Mouse (Mus musculus) stomach, embryonic 16.5 days (tissue): ENCODE results near the gene 4931428F04Rik. TPM values are rescaled to one million over a fixed set of nuclear protein-coding genes. Genes with fewer than 3 reads are reported as not detected.

Experiments used
- ATAC-seq: fragments of 200-750 bp; cut with Nextera tagmentation; 2 replicates; pipeline ENCODE4 v1.8.0; 2017; ENCODE audit warnings: moderate number of reproducible peaks, moderate TSS enrichment; ENCODE audit not compliant: insufficient read depth, low FRiP score
- H3K27ac ChIP-seq: fragments of 300-500 bp; sonication (generic); 2 replicates; pipeline ENCODE4 v1.5.1; 2014; ENCODE audit warnings: low read length
- H3K27me3 ChIP-seq: fragments of 300-500 bp; sonication (generic); 2 replicates; pipeline ENCODE4 v1.6.1; 2014; ENCODE audit warnings: low read length, control low read depth, mixed read lengths; ENCODE audit not compliant: control insufficient read depth, insufficient read depth
- H3K36me3 ChIP-seq: fragments of 300-500 bp; sonication (generic); 2 replicates; pipeline ENCODE4 v1.6.1; 2014; ENCODE audit warnings: low read length; ENCODE audit not compliant: control insufficient read depth, insufficient read depth
- H3K4me1 ChIP-seq: fragments of 300-500 bp; sonication (generic); 2 replicates; pipeline ENCODE4 v1.6.1; 2014; ENCODE audit warnings: low read length, control low read depth, mixed read lengths; ENCODE audit not compliant: control insufficient read depth, insufficient read depth
- H3K4me2 ChIP-seq: fragments of 300-500 bp; sonication (generic); 2 replicates; pipeline ENCODE4 v1.6.1; 2014; ENCODE audit warnings: low read depth, low read length, mixed read lengths
- H3K4me3 ChIP-seq: fragments of 300-500 bp; sonication (generic); replicated peaks from 2 replicates; pipeline ENCODE4 v1.5.1; 2014; ENCODE audit warnings: mild to moderate bottlenecking, low read length
- H3K9ac ChIP-seq: fragments of 300-500 bp; sonication (generic); 2 replicates; pipeline ENCODE4 v1.6.1; 2014; ENCODE audit warnings: low read length
- H3K9me3 ChIP-seq: fragments of 300-500 bp; sonication (generic); replicated peaks from 2 replicates; pipeline ENCODE4 v1.6.1; 2016; ENCODE audit warnings: low read length, control low read depth; ENCODE audit not compliant: control insufficient read depth
- WGBS: fragments of 180-500 bp; shearing (Covaris S2); extraction: QIAGEN DNeasy Blood & Tissue Kit; methylation state at CpG from one replicate; pipeline ENCODE4 v1.1.7; 2014; 5-methylcytosine and 5-hydroxymethylcytosine counted together
- polyA plus RNA-seq: library from polyadenylated mRNA; unstranded; fragments of >200 nt; fragmentation: Nextera tagmentation; extraction: Ambion mirVana; gene quantifications from 2 replicates; pipeline ENCODE4 v1.2.1, GENCODE M21; 2015

The 4931428F04Rik gene
- polyA plus RNA-seq, 1 experiment from 2014 or later = 8.0 TPM

DNA sequence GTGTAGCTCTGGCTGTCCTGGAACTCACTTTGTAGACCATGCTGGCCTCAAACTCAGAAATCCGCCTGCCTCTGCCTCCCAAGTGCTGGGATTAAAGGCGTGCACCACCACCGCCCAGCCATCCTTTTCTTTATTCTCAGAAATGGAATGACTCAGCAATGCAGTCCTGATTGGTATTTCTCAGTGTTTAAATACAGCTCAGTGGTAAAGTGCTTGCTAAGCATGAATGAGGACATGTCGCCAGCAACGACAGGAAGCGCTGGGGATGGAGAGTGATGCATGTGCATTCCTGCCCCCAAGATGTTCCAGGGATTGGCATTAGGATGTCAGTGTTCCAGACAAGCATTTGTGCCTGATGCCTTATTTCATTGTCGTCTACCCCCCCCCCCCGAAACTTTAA, 13.7 kb upstream of the 4931428F04Rik start:
- no peak overlapping the region for H3K4me2 ChIP-seq
- H3K9me3 ChIP-seq = no peaks in the 10 kb centered on the region
- no peak overlapping the region for H3K9ac ChIP-seq
- no peak overlapping the region for H3K27ac ChIP-seq
- 75% methylated on average over 8 of the region's 8 CpGs for WGBS
- H3K4me3 ChIP-seq = no peak overlapping the region
- H3K27me3 ChIP-seq = no peaks in the 10 kb centered on the region
- H3K4me1 ChIP-seq = peaks cover 31% of the 10 kb centered on the region
- peaks cover 26% of the 10 kb centered on the region for H3K36me3 ChIP-seq
- no peak for ATAC-seq

DNA sequence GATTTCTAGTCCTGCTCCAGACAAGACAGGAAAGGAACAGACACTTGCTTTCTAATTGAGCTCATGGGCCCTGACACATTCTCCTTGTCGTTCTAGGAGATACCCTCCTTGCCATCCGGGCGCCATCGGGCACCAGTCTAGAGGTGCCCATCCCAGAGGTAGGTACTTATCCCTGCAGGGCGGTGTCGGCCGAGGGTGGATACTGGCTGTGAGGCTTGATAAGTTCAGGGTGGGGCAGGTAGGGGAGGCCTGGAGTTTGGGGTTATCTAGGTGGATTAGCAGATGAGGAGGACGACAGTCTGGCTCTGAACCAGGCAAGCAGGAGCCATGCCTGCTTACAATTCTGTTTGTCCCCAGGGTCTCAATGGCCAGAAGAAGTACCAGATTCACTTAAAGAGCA, 10.3 kb upstream of the 4931428F04Rik start:
- no peak overlapping the region for H3K4me2 ChIP-seq
- peaks cover 23% of the 10 kb centered on the region for H3K36me3 ChIP-seq
- no peaks in the 10 kb centered on the region for H3K27me3 ChIP-seq
- ATAC-seq = peak; percentile 59
- H3K4me3 ChIP-seq = no peak overlapping the region
- 80% methylated on average over 8 of the region's 8 CpGs for WGBS
- no peak overlapping the region for H3K9ac ChIP-seq
- no peak overlapping the region for H3K27ac ChIP-seq
- H3K9me3 ChIP-seq = no peaks in the 10 kb centered on the region
- peaks cover 26% of the 10 kb centered on the region for H3K4me1 ChIP-seq

DNA sequence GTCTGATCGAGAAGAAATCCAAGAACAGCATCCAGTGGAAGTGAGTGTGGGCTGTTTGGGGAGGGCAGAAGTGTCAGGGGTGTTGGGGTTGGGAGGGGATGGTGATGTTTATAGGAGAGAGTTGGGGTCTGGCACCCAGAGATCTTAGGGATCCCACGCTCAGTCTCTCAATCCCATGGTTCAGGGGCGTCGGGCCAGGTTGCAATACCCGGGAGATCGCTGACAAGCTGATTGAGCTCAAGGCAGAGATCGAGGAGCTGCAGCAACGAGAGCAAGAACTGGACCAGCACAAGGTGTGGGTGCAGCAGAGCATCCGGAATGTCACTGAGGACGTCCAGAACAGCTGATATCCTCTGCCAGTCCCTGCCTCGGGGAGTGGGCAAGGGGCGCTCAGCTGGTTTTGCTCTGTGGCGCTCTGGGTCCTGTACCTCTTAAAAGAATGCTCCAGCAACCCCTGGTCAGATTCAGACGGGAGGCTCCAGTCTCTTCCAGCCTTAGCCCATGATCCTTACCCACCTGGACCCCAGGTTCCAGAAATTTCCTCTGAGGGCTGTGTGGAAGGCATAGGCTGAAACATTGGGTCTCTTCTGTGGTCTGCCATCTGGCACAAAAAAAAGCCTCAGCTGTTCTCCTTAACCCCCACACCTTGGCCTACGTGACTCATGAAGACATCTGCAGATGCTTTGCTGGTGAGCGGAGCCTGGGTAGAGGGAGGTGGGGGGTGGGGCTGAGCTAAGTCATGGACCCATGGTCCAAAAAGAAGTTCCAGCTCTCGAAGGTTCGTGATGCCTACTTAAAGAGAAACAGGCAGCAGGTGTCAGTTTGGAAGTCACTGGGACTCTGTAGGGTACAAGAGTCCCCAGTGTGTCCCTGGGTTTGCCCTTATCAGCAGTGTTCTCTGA, 8.9 kb upstream of the 4931428F04Rik start:
- H3K27ac ChIP-seq = no peak overlapping the region
- no peaks in the 10 kb centered on the region for H3K27me3 ChIP-seq
- peaks cover 16% of the 10 kb centered on the region for H3K4me1 ChIP-seq
- WGBS = 49% methylated on average over 18 of the region's 18 CpGs
- H3K9ac ChIP-seq = peak overlapping the region; percentile 97
- ATAC-seq = no peak
- peaks cover 23% of the 10 kb centered on the region for H3K36me3 ChIP-seq
- peak overlapping the region; percentile 85 for H3K4me2 ChIP-seq
- no peaks in the 10 kb centered on the region for H3K9me3 ChIP-seq
- peak overlapping the region; percentile 99 for H3K4me3 ChIP-seq

DNA sequence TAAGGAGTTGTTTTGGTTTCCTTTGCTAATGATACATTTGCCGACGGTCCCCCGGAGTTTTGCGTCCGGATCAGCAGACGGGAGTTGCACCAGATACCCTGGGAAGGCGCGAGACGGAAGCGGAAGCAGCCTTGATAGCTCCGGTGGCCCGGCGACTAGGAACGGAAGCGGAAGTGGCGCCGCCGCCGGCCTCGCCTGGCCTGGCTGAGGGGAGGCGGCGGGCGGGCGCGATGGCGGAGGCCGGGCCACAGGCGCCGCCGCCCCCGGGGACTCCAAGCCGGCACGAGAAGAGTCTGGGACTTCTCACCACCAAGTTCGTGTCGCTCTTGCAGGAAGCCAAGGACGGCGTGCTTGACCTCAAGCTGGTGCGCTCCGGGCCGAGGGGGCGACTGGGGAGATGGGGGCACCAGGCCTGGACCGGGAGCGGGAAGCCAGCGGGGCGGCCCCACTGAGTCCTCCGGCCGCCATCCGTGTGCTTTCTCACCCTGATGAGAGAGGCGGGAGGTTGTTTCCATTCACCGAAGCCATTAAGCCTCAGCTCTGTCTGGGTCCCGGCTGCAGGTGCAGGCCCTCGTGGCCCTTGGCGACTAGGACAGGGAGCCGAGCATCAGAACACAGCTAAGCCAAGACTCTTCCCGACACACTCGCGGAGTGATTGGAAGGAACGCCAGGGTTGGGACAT, 8.0 kb upstream of the 4931428F04Rik start, which contains the start of gene E2f4:
TSS of gene E2f4 (plus strand) at position 153 of the 682 bp plus-strand sequence.
- Histone ChIP-seq H3K36me3 (peaks cover 18% of the 10 kb centered on the region), H3K9me3 (no peaks in the 10 kb centered on the region), H3K27me3 (no peaks in the 10 kb centered on the region), H3K27ac (peak within 1 kb of the TSS; percentile 61), H3K4me1 (peaks cover 16% of the 10 kb centered on the region), H3K4me2 (peak within 1 kb of the TSS; percentile 85), H3K4me3 (peak within 1 kb of the TSS; percentile 99), H3K9ac (peak within 1 kb of the TSS; percentile 97)
- under 1% methylated on average over 58 of the region's 58 CpGs for WGBS
- ATAC-seq = peak; percentile 91

DNA sequence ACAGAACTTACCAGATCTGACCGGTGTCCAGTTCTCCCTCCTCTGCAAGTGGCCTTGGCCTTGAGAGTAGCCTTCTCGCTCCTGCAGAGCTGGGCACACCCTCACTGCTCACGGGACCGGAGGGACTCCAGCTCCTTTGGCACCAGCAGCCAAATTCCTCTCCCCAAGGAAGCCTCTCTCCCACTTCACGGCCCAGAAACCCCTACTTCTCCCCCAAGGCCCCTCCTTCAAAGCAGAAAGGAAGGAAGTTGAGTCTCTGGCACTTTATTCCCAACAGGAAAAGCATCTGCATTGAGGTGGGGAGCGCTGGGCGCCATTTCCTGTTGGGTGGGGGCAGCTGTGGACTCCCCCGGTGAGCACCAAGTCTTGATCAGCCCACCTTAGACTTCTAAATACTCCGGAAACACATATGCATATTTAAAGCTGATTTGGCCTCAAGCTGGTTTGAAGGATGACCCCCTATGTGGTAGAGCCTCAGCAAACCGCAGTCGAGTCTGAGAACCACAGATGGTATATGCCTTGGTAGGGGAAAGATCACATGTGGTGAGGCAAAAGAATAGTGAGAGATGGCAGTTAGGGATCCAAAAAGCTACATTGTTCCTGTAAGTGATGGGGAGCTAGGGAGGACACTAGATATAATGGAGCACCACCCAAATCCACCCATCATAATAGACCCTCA, 6.4 kb upstream of the 4931428F04Rik start, which contains the start of gene Exoc3l:
TSS of gene Exoc3l (minus strand) at position 207 of the 679 bp plus-strand sequence.
- WGBS = 56% methylated on average over 11 of the region's 11 CpGs
- H3K27ac ChIP-seq = peak within 1 kb of the TSS; percentile 50; the same call in 1 of the 2 replicates
- no peaks in the 10 kb centered on the region for H3K27me3 ChIP-seq
- peak within 1 kb of the TSS; percentile 99 for H3K4me3 ChIP-seq
- H3K9me3 ChIP-seq = no peaks in the 10 kb centered on the region
- peak within 1 kb of the TSS; percentile 85 for H3K4me2 ChIP-seq
- H3K36me3 ChIP-seq = peaks cover 5% of the 10 kb centered on the region
- peaks cover 16% of the 10 kb centered on the region for H3K4me1 ChIP-seq
- ATAC-seq = no peak
- peak within 1 kb of the TSS; percentile 97; the same call in 1 of the 2 replicates for H3K9ac ChIP-seq

DNA sequence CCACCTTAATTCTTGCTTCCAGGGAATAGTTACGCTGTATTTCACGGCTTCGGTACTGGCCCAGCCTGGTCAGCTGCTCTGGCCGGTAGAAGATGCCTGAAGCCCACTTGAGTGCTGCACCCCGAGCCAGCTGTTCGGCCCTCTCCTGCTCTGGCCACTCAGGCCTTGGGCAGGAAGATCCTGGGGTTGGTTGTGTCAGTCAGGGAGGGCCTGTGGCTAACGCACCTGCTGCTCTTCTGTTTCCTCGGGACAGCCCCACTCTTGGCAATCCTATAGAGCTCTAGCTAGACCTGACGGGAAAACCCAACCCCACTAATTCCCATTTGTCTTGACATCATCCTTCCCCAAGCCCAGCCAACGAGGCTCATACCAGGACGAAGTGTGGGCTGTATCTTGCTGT, 5.6 kb upstream of the 4931428F04Rik start:
- no peaks in the 10 kb centered on the region for H3K36me3 ChIP-seq
- H3K27ac ChIP-seq = no peak overlapping the region
- WGBS = 68% methylated on average over 11 of the region's 11 CpGs
- H3K4me1 ChIP-seq = peaks cover 22% of the 10 kb centered on the region
- peak overlapping the region; percentile 5; the same call in 1 of the 2 replicates for H3K4me3 ChIP-seq
- peak overlapping the region; percentile 14; the same call in 1 of the 2 replicates for H3K4me2 ChIP-seq
- H3K9ac ChIP-seq = no peak overlapping the region
- ATAC-seq = no peak
- H3K27me3 ChIP-seq = peaks cover 5% of the 10 kb centered on the region; the same call in 1 of the 2 replicates
- H3K9me3 ChIP-seq = no peaks in the 10 kb centered on the region

DNA sequence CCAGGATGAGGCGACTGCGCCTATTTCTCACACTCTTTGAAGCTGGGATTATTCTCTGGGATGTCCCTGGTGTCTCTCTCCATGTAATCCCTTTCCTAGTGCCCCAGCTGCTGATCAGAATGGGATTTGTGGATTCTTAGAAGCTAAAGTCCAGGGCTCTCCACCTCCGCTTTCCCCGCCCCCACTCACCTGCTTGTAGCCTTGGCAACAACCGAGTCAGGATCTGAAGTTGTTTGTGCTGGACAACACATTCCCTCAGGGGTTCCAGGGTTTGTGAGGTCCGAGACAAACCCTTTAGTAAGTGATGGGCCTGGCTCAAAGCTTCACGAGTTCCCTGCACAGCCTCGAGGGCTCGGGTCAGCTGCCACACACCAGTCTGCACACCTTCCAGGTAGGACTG, 5.1 kb upstream of the 4931428F04Rik start:
- Histone ChIP-seq H3K9me3 (no peaks in the 10 kb centered on the region), H3K4me1 (peaks cover 27% of the 10 kb centered on the region), H3K27ac (no peak overlapping the region), H3K4me2 (no peak overlapping the region), H3K4me3 (no peak overlapping the region), H3K36me3 (no peaks in the 10 kb centered on the region), H3K9ac (no peak overlapping the region; the same call in 1 of the 2 replicates), H3K27me3 (peaks cover 6% of the 10 kb centered on the region; the same call in 1 of the 2 replicates)
- ATAC-seq = no peak
- WGBS = 60% methylated on average over 9 of the region's 9 CpGs

DNA sequence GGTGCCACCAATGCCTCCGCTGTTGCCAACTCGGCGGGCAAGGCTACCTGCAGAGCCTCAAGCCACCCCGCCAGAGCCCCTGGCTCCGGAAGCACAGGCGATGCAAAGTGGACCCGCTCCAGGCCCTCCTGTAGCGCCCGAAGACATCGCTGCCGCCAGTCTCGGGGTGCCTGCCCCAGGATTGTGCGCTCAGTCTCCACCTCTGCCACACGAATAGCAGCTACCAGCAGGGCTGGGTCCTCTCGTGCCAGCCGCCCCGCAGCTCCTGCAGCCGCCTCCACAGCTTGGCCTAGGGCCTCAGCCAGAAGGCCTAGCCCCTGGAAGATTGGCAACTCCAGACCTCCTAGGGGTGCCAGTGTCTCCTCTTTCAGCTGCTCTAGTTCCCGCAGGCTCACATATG, 3.7 kb upstream of the 4931428F04Rik start:
- no peak overlapping the region for H3K4me2 ChIP-seq

More for the DNA sequence above, 3.7 kb upstream of the 4931428F04Rik start:
- no peak overlapping the region for H3K4me3 ChIP-seq
- peaks cover 6% of the 10 kb centered on the region; the same call in 1 of the 2 replicates for H3K27me3 ChIP-seq
- H3K4me1 ChIP-seq = peaks cover 27% of the 10 kb centered on the region
- no peaks in the 10 kb centered on the region for H3K36me3 ChIP-seq
- 65% methylated on average over 19 of the region's 19 CpGs for WGBS
- no peaks in the 10 kb centered on the region for H3K9me3 ChIP-seq
- H3K9ac ChIP-seq = no peak overlapping the region
- H3K27ac ChIP-seq = no peak overlapping the region
- no peak for ATAC-seq
